Mouse (Mus musculus): ENCODE measurements around the gene Hoxb4. TPM values are rescaled to one million over a fixed set of nuclear protein-coding genes. Genes with fewer than 3 reads are reported as not detected.

Gene Hoxb4
- total RNA-seq, 2 experiments from 2014 or later, result 0.66 to 0.70 TPM

GRCm38 (mm10) chr11:96310183-96310938 is 7.7 kb upstream of the Hoxb4 start:
- ATAC-seq (replicated peaks; ENCODE audit: low FRiP score, low TSS enrichment, poor library complexity, severe bottlenecking), result no peak

GRCm38 (mm10) chr11:96311097-96311496 is 7.0 kb upstream of the Hoxb4 start:
- ATAC-seq (replicated peaks; ENCODE audit: low FRiP score, low TSS enrichment, poor library complexity, severe bottlenecking), result 0 out of 2 replicates have a peak, but pooled peaks have one; percentile 17

- peak; percentile 92 for ATAC-seq (replicated peaks; ENCODE audit: low FRiP score, low TSS enrichment, poor library complexity, severe bottlenecking)
These were observed 6.3 kb upstream of the Hoxb4 start for GRCm38 (mm10) chr11:96311520-96312417.

DNA sequence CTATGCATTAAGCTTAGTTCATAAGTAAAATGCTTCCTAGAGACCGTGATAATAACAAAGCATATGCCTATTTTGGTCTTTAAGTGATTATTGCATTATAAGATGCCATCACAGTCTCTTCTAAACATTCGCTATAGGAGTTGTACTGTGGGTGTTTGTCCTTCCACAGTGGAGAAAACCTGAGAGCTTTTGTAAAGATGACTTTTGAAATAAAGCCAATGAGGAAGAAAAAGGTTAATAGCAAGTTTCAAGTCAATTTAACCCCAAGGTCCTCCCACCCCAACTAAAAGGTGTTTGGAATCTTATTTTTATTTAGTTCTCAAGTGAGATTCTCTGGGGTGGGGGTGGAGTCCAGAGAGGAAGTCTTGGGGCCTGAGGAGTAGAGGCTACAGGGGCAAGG is 4.9 kb upstream of the Hoxb4 start:
- no peak for ATAC-seq (replicated peaks; ENCODE audit: low FRiP score, low TSS enrichment, poor library complexity, severe bottlenecking)

DNA sequence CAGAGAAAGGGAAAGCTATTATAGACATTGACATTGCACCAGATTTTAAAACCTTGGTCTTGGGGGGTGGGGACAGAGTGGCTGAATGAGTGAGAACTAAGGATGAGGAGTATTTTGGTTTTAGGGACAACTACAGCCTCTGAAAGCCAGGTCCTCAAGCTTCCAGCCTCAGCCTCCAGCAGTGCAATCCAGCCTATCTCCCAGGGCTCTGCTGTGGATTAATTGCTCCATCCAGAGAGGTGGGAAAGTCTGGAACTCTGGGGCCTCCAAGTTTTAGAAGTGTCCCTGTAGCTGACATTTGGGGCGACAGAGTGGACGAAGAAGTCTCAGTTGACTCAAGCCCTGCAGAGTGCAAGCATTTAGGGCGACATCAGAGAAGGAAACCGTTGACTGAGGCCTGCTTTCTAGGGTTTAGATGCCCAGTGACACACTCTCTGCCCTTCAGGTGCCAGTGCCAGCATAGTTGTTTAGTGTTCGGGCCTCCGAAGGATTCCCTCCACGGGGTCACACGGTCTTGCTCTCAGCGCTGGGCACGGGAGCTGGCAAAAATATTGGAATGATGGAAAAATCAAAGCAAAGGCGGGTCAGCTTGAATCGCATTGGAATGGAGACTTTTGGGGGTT is 4.2 kb upstream of the Hoxb4 start:
- no peak for ATAC-seq (replicated peaks; ENCODE audit: low FRiP score, low TSS enrichment, poor library complexity, severe bottlenecking)

DNA sequence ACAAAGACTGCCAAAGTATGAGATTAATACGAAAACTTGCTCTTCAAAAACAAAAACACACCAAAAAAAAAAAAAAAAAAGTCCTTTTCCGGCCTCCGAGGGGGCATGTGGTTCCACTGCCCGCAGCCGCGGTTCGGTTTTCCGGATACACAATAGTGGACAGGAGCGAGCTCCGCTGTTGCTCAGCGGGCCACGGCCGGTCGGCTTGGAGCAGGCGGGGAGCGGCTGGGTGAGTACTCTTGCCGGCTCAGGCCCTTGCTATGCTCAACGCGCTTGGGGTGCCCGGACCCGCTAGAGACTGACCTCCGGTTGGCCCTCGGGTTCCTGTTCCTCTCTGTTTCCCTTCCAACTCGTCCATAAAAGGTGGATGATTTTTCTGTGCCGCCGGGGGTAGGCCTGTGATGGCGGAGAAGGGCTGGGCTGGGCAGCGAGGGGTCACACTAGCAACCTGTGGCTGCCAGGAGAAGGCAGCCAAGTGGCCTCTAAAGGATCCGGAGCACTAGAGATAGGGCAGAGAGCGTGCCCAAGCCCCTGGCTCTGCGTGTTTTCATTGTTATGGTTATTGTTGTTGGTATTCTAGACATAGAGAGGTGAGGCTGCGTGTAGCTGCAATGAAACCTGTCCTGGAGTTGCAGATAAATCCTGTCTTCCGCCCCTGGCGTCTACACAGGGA is 3.3 kb upstream of the Hoxb4 start:
- peak; percentile 32 for ATAC-seq (replicated peaks; ENCODE audit: low FRiP score, low TSS enrichment, poor library complexity, severe bottlenecking)

- ATAC-seq (replicated peaks; ENCODE audit: low FRiP score, low TSS enrichment, poor library complexity, severe bottlenecking), result no peak
These were observed 2.8 kb upstream of the Hoxb4 start for GRCm38 (mm10) chr11:96315344-96315681.

- ATAC-seq (replicated peaks; ENCODE audit: low FRiP score, low TSS enrichment, poor library complexity, severe bottlenecking), result no peak
These were observed 1.1 kb upstream of the Hoxb4 start for GRCm38 (mm10) chr11:96316696-96317607.

DNA sequence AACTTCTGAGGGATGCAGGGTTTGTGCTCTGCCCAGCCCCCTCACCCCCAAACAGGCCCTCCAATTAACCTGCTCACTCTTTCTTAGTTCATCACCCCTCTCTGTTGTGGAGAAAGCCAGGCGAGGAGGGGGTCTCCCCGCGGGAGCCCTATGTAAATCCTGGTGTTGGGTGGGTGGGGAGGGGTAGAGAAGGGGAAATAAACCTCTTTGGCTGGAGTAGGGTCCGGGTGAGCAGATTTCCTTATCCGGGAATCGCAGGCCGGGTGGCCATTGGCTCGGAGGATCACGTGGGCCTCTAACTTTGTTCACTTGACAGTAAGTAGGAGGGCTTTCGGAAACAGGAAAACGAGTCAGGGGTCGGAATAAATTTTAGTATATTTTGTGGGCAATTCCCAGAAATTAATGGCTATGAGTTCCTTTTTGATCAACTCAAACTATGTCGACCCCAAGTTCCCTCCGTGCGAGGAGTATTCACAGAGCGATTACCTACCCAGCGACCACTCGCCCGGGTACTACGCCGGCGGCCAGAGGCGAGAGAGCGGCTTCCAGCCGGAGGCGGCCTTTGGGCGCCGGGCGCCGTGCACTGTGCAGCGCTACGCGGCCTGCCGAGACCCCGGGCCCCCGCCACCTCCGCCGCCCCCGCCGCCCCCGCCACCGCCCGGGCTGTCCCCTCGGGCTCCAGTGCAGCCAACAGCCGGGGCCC is 452 bp downstream of the Hoxb4 start:
- peak; percentile 79 for ATAC-seq (replicated peaks; ENCODE audit: low FRiP score, low TSS enrichment, poor library complexity, severe bottlenecking)

DNA sequence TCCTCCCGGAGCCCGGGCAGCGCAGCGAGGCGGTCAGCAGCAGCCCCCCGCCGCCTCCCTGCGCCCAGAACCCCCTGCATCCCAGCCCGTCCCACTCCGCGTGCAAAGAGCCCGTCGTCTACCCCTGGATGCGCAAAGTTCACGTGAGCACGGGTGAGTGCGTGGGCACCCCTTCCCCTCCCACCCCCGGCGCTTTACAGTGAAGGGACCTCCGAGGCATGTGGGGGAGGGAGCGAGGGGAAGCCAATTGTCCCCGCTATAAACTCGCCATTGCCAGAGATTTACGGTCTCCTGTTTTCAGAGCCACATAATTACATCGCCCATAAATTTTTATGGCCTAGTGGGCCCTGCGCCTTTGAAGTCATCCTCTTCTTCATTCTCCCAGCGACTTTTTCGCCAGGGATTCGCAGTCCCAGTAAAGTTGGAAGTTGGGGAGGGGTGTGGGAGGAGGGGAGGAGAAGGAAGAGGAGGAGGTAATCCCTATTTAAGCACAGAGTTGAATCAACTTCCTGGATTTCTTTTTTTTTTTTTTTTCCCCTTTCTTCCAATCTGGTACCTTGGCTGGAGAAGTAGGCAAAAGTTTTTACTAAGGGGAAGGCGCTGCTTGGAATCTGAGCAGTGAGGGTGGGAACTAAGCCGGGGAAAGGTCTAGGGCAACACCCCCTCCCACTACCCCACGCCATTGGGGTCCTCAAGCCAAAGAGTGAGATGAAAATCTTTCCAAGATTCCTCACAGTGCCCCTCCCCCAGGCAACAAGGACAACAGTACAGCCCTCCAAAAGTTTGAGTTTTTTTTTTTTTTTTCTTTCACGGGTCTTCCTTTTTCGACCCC is 1.2 kb downstream of the Hoxb4 start:
- ATAC-seq (replicated peaks; ENCODE audit: low FRiP score, low TSS enrichment, poor library complexity, severe bottlenecking), result no peak

GRCm38 (mm10) chr11:96319910-96320309 is 1.8 kb downstream of the Hoxb4 start:
- no peak for ATAC-seq (replicated peaks; ENCODE audit: low FRiP score, low TSS enrichment, poor library complexity, severe bottlenecking)

DNA sequence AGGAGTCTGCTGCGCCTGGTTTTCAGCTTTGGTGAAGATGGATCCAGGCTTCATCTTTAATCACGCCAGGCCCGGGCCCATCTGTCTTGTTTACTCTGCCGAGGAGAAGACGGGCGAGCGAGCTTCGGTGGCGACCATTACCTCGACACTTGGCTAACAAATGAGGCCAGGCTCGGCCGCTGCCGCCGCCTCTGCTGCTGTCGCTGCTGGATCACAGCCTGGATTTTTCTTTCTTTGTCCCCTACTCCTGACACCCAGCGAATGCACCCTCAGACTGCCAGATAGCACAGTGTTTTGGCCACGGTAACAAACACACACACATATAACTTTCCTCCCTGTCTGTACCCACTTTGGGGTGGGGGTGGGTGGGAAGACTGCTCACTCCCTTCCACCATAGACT is 2.6 kb downstream of the Hoxb4 start:
- ATAC-seq (replicated peaks; ENCODE audit: low FRiP score, low TSS enrichment, poor library complexity, severe bottlenecking), result no peak

GRCm38 (mm10) chr11:96321846-96322245 is 3.8 kb downstream of the Hoxb4 start:
- no peak for ATAC-seq (replicated peaks; ENCODE audit: low FRiP score, low TSS enrichment, poor library complexity, severe bottlenecking)

DNA sequence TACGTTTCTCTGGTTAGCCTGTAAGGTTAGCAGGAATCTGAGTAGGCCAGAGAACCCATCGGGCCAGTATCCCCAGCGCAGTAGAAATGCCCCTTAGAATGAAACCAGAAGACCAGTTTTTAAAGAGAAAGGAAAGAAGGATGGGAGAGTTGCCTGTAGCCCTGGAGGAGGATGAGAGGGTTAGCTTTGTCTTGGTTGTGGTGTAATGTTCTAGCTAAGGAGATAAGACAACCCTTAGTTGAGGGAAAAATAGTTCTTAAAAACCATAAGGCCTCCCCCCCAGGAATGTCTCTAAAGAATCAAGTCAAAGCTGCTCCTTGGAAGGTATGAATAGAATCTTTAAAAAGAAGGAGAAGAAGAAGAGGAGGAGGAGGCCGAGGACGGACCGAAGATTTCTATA is 4.7 kb downstream of the Hoxb4 start:
- ATAC-seq (replicated peaks; ENCODE audit: low FRiP score, low TSS enrichment, poor library complexity, severe bottlenecking), result no peak

- no peak for ATAC-seq (replicated peaks; ENCODE audit: low FRiP score, low TSS enrichment, poor library complexity, severe bottlenecking)
These were observed 5.1 kb downstream of the Hoxb4 start, which contains the start of gene Hoxb3 for GRCm38 (mm10) chr11:96323154-96323553. Gene Hoxb3 (plus strand): TSS chr11:96323326.

- no peak for ATAC-seq (replicated peaks; ENCODE audit: low FRiP score, low TSS enrichment, poor library complexity, severe bottlenecking)
These were observed 6.1 kb downstream of the Hoxb4 start for GRCm38 (mm10) chr11:96324125-96324524.

DNA sequence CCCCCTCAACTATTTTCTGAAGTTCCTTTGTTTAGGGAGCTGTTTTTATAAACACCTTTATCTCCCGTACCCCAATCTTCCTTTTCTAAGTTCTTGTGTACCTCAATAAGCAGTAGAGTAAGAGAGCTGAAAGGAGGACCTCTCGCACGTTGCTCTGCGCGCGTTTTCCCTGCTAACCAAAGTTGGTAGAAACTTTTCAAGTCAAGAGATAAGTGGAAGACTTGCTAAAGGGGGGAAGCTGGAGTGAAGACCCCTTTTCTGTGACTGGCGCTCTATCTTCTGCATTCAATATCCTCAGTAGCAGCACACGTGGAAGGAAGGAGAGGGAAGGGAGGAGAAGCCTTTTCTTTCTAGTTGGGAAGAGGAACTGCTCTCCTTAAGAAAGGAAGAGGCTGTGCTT is 6.9 kb downstream of the Hoxb4 start:
- no peak for ATAC-seq (replicated peaks; ENCODE audit: low FRiP score, low TSS enrichment, poor library complexity, severe bottlenecking)

Measured in megakaryocyte-erythroid progenitor cell, adult 5-6 weeks (primary cell).